Mouse (Mus musculus): Measurements from ENCODE around the gene Plbd2.

Gene Plbd2

DNA sequence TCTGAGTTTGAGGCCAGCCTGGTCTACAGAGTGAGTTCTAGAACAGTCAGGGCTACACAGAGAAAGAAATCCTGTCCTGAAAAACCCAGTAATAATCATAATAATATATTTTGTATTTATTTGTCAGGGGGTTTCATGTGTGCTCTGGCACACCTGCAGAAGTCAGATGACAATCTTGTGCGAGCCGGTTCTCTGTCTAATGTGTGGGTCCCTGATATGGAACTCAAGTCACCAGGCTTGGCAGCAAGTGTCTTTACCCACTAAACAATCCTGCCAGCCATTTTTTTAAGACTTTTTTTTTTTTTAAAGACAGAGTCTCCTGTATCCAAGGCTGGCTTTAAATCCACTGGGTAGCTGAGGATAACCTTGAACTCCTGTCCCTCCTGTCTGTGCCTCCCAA is 30.1 kb downstream of the Plbd2 start:
- DNase-seq (ENCODE audit: low spot score in 2 of 2): no peak

DNA sequence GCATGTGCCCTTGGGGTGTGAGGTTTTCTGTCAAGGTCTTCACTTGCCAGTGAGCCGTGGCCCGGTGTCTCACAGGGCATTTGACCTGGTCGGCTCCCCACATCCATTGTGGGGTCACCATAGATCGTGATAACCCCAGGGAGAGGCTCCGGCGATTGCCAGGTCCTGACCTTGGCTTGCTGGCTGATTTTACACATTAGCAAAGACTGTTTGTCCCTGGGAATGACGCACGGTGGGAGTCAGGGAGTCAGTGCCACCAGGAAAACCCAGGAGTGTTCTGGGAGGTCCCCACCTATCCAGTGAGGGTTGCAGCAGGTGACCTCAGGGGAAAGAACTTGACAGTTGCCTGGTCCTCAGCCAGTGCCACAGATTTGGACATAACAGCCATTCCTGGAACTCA is 30.7 kb downstream of the Plbd2 start, which contains the start of gene Sdsl:
Gene Sdsl, minus strand, starts transcription at position 41 of the 400 bp plus-strand sequence.
- no peak for DNase-seq (ENCODE audit: low spot score in 2 of 2)

DNA sequence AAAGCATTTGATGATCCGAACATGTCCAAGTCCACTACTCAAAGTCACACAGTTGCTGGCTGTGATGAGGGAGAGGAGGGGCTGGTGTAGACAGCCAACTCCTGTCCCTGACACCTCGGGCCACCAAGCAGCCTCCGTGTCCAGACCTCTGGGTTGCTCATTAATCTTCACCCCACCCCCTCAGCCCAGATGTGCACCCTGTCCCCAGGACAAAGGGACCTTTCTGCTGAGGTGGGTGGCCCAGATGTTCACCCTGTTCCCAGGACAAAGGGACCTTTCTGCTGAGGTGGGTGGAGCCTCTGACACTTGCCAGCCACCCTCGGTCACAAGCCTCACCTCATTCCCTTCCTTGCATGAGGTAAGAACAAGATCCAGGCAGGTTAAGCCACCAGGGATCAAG is 31.9 kb downstream of the Plbd2 start:
- DNase-seq (ENCODE audit: low spot score in 2 of 2): no peak

DNA sequence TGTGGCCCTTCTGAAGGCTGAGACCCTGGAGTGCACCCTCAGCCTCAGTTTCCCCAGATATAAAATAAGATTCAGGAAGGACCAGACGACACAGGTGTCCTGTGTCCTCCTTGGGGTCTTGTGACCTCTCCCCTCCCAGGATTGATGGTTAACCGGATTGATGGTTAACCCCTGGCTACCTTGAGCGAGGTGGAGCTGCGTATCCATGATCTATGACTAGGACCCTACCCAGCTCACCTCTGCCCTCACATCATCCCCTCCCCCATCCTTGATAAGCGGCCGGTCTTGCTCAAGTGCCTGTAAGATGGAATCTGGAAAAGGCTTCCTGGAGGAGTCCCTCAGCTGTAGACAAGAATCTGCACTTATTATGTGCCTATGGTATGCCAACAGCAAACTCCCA is 34.6 kb downstream of the Plbd2 start:
- no peak for DNase-seq (ENCODE audit: low spot score in 2 of 2)

DNA sequence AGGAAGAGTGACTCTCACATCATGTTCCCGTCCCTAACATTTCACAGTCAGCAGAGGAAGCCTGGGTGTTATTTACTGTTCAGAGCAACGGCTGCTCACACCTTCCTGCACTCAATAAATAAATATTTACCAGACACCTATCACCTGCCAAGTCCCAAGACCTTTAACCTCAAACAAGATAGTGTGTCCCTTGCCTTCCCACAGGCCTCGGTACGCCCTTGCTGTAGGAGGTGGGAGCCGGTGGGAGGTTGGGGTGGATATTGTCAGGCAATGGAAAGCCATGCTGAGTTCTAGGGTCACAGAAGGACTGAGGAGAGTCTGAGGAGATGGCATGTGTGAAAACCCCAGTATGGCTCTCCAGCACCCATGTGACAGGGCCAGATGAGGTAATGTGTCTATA is 35.1 kb downstream of the Plbd2 start:
- DNase-seq (ENCODE audit: low spot score in 2 of 2): no peak

DNA sequence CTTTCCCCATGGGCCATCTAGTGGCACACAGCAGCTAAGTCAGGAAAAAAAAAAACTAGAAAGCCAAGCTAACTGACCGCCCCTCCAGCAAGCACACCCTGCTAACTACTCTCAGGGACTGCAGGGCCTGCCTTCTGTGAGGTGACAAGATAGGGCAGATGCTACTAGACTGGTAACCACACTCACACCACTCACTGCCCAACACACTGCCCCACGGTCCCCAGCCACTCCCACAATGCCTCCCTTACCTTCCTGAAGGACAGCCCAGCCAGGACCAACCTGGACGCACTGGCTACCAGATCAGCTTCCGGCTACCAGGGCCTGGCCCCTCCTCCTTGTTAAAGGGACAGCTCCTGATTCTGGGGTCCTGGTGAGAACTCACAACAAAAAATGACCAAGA is 36.4 kb downstream of the Plbd2 start:
- no peak for DNase-seq (ENCODE audit: low spot score in 2 of 2)

DNA sequence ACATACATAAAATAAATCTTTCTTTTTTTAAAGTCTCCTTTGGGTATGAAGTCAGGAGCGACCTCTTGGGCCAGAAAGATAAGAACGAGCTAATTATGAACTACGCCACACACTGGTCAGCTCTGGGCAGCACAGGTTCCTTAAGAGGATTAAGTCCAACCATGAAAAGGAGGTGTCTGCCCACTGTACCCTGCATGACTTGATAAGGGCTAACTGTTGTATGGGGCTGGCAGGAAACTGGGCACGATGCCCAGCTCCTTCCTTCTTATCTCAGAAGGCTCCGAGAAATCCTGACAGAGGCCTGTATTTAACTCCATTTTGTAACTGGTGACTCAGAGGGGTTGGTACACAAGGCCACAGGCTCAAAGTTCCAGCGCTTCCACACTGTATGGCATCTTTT is 37.6 kb downstream of the Plbd2 start:
- DNase-seq (ENCODE audit: low spot score in 2 of 2): no peak

DNA sequence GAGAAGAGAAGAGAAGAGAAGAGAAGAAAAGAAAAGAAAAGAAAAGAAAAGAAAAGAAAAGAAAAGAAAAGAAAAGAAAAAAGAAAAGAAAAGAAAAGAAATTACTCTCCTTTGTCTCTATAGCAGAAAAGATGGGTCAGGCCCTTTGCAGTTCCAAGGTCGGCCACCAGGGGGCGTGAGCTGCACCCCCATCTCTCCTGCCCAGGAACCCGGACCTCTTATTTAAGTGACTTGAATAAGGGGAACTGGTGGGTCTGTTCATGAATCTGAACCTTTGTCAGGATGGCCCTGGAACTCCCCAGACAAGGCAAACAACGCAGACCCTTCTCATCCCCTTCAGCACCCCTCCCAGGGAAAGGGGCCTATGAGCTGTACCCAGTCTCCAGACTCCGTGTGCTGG is 38.4 kb downstream of the Plbd2 start:
- no peak for DNase-seq (ENCODE audit: low spot score in 2 of 2)

DNA sequence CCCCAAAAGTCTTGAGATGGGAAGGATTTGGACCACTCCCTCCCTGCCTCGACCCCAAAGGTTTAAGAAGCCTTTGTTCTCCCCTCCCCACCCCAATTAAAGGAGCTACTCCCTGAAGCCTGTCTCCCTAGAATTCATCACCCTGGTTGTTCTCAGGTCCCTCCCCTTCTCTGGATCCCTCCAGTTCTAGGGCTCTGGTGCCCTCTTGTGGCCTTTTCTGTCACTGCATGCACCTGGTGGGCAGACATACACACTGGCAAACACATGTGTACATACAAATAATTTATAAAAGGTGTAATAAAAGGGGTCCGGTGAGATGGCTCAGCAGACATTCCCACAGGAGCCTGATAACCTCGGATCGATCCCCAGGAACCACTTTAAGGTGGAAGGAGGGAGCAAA is 39.1 kb downstream of the Plbd2 start:
- no peak for DNase-seq (ENCODE audit: low spot score in 2 of 2)

DNA sequence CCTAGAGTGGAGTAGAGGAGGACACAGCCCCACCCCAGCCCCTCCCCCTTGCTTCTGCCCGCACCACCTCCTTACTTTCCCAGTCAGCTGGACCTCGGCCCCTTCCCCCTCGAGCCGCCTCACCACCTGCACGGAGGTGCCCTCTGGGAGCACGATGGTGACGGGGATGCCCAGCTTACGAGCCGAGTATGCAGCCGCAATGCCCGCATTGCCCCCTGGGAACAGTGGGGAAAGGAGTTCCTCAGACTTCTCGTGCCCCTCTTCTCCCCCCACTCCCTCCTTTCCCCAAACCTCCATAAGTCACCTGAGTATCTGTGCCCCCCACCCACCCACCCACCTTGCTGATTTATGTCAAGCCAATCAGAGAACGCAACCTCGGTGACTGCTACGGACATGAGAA is 41.5 kb downstream of the Plbd2 start:
- no peak for DNase-seq (ENCODE audit: low spot score in 2 of 2)

DNA sequence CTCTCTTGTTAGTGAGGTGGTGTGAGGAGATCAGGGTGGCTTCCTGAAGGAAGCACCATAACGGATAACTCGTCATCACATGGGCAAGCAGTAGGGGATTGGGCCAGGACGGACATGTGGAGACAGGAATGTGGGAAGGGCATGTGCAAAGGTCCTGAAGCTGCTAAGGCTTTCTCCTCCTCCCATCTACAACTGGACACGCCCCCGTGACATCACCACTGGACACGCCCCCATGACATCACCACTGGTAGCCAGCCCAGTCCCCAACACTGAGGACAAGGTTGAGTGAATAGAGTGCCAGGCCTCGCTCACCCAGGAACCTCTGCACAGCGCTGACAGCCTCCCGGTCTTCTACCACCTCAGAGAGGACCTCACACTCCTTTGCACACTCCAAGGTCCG is 44.3 kb downstream of the Plbd2 start:
- DNase-seq (ENCODE audit: low spot score in 2 of 2): no peak

DNA sequence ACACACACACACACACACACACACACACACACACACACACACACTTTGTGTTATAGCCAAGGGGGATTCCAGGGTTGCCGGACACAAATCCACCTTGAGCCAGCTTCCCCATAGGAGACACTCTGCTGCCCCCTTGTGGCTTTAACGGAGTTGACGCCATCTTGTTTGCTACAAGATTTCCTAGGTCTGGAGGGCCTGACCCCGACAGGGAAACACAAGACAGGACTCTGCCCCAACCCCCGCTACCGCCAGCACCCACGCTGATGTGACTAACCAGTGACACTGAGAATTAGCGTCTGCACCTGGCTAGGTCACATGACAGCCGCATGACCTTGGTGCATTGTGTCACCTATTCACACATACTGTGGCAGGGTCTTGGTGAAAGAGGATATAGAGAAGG is 45.8 kb downstream of the Plbd2 start:
- DNase-seq (ENCODE audit: low spot score in 2 of 2): peak in 1 of 2 experiments; percentile 66

DNA sequence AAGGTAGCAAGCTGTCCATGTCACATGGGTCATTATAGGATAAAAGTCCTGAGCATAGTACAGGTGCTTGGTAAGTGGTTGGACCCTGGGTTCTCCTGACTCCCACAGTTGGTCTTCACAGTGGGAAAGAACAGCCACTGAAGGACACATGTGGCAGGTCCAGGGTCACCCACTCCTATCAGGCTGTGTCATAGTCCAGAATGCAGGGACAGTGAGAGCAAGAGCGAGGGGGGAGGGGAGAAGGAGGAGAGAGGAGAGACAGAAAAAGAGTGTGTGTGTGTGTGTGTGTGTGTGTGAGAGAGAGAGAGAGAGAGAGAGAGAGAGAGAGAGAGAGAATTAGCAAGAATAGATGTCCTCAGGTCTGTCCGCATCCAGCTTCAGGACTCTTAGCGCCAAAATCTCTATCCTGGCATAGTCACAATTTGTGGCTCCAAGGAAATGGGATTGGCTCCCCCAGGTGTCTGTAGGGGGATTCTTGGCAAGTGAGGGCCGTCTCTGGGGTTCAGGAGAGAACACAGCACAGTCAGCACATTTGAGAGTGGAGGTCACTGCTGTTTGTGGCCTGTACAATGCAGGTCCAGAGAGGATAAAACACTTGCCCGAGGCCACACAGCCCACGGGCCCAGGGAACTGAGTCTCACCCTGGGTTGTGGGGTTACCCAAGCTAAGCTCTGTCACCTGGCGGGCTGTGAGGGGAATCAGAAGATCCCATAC is 46.4 kb downstream of the Plbd2 start:
- no peak for DNase-seq (ENCODE audit: low spot score in 2 of 2)

DNA sequence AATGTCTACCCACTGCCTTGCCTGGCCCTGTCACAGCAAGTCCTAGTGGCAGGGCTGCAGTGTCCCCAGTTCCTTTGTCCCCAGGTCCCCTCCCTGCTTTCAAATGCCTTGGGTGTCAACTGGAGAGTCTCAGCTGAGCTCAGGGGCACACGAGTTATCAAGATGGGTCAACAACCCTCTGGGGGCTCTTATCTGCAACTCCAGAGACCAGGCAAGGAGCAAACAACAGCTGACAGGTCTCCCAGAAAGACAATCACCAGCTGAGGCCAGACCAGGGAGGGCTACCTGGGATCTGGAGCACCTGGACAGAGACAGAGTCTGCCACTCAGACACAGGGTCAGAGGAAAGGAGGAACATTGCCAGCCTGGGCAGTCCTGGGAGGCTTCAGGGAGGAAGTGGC is 47.2 kb downstream of the Plbd2 start:
- no peak for DNase-seq (ENCODE audit: low spot score in 2 of 2)

DNA sequence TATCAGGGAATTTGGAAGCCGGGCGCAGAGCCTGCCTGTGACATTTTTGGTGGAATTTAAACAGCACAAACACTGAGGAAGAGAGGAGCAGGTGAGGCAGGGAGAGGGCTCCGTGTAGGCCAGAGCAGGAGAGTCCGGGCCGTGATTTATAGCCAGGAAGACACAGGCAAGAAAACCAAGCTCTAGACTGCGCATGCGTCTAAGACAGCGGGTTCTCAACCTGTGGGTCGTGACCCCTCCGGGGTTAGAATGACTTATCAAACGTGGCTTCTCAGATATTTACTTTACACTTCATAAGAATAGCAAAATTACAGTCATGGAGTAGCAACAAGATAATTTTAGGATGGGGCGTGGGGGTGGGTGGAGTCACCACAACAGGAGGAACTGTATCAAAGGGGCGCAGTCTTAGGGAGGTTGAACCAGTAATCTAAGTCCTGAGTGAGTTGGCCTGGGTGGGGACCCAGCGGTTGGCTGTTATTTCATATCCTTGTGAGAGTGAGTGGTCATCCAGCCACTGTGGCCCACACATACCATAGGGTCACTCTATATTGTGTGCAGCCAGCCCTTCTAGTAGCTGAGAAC is 48.6 kb downstream of the Plbd2 start:
- no peak for DNase-seq (ENCODE audit: low spot score in 2 of 2)

DNA sequence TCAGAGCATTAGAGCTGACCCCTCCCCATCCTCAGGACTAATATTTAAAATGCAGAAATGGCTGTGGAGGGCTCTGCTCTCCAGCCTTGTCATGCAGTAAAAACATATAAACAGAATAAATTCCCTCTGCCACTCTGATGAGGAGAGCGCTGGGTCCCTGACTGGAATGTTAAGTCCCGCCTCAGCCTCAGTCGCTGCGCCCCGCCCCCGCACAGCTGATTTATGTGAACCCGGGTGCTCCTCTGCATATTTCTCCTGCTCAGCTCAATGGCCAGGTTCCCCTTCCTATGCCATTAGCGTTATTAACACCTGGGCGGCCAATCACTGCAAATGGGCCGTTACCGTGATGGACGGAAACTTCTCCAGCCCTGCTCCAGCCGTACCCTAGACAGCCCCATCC is 56.1 kb downstream of the Plbd2 start:
- DNase-seq (ENCODE audit: low spot score in 2 of 2): no peak

DNA sequence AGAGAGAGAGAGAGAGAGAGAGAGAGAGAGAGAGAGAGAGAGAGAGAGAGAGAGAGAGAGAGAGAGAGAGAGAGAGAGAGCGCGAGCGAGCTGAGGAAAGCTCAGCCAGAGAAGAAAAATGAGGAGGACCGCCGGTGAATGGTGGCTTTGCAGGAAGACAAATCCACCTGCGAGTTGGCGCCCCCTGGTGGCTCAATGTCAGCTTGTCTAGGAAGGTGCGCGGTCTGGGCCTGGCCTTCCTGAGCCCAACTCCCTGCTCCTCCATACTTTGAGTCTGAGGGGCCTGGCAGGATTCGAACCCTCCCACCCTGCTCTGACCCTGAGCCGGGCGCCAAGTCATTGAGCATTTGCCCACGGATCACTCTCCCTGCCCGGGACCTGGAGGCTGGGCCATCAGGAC is 62.7 kb downstream of the Plbd2 start:
- peak; percentile 11 to 87 for DNase-seq (ENCODE audit: low spot score in 2 of 2)

DNA sequence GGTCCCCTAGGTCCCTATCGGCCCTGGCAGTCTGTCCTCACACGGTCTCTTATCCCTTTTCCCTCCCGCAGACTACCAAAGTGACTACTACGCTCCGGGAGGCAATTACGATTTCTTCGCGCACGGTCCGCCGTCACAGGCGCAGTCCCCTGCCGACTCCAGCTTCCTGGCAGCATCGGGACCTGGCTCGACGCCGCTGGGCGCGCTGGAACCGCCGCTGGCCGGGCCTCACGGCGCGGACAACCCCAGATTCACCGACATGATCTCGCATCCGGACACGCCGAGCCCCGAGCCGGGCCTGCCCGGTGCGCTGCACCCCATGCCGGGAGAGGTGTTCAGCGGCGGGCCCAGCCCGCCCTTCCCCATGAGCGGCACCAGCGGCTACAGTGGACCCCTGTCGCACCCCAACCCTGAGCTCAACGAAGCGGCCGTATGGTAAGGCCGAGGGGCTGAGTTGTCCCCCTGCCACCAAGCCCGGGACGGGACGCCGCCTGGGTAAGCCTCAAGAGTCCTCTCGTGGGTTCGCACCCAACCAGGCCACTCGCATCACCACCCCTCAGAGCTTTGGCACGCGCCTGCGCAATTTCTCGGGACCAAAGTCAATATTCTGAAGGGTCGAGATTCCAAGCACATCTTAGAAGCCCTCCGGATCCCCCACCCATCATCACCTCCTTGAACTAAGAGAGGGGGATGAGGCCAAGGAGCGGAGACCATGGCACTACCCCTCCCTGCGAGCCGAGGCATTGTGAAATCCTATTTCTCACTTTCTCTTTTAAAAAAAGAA is 63.3 kb downstream of the Plbd2 start:
- no peak for DNase-seq (ENCODE audit: low spot score in 2 of 2)

DNA sequence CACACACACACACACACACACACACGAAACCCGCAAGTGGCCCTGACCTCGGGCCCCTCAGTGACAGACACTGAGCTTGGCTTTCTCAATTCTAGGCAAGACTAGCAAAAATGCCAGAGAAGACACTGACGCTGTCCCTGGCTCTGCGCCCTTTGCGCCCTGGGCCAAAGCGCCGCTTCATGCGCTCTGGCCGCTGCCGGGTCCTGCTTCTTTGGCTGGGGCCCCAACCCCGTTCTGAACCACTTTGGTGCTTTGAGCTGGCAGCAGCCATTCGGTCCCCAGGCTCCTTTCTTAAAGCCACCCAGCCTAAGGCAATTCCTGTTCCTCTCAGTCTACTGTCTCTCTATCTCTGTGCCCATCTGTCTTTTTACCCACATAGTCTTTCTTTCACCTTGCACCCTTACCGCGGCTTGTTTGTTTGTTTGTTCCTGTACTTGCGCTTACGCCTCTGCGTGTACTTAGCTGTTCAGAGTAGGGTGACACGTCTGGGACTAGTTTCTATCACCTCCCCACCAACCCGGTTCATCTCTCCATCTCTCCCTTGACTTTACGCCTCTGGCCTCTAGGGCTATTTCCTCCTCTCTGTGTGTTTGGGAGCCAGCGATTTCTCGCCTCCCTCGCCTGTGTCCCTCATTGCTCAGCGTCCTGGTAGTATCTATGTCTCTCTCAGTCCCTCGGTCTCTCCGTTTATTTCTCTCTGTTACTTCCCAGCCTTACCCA is 64.3 kb downstream of the Plbd2 start:
- DNase-seq (ENCODE audit: low spot score in 2 of 2): no peak

DNA sequence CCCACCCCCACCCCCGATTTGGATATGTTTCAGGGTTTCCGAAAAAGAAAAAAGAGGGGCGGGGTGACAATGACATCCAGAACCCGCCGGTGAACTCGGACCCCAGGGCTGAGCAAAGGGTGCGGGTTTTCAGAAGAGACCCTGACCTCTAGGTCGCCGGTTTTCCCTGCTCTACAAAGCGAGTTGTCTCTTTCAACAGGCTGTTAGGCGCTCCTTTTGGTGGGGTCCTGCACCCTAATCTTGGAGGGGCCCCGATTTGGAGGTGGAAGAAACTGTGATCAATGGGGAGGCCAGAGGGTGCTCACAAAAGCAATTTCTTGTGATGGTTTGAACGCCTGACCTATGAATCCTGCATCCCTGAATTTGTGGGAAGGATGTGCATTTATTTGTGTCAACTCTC is 65.0 kb downstream of the Plbd2 start:
- no peak for DNase-seq (ENCODE audit: low spot score in 2 of 2)

DNA sequence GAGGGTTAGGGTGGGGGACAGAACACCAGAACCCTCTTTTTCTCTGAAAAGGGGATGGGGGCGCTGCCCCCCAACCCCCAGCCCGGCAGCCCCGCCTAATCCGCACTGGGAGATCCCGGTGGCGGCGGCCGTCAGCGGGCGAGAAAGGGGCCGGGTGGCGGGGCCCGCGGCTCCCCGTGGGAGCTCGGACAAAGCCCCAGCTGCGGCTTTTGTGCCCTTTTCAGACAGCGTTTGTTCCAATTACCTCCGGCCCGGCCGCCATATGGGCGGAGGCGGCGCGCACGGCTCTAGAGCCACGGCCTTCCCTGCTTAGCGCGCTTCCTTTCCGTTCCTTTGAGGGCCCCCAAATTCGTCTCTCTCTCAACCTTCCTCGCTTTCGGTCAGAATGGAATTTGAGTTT is 65.4 kb downstream of the Plbd2 start:
- no peak for DNase-seq (ENCODE audit: low spot score in 2 of 2)

DNA sequence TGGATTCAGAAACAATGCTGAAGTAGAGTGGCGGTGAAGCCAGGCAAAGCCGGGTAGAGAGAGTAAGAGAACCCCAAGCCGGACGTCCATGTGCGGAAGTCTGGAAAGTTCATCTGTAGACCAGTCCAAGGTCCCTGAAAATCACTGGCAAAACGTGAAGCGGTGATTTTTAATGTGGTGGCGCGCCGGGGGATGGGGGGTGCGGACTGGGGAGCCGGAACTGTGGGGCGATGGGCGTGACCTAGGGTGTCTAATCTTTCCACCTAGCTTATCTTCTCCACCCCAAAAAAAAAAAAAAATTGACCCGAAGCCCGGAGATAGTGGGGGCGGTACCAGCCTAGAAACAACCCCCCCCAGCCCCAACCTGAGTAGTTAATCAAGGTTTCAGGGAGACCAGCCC is 65.9 kb downstream of the Plbd2 start:
- DNase-seq (ENCODE audit: low spot score in 2 of 2): no peak
